Mouse (Mus musculus) ES-CJ7 (cell line): ENCODE measurements around the gene Skil.
"Not testable (repeated sequence)": the region's sequence is repeated elsewhere in the genome, so short reads cannot be mapped to it uniquely, and the experiment has no call there.

ENCODE experiments used
- DNase-seq: peaks from one replicate; pipeline ENCODE4 v3.0.0; 2011; ENCODE audit warnings: low read depth, low spot score

The Skil gene

GRCm38 (mm10) chr3:31126848-31127247, 32.0 kb downstream of the Skil start:
- DNase-seq = no peak

GRCm38 (mm10) chr3:31129766-31130165, 34.9 kb downstream of the Skil start:
- no peak for DNase-seq

GRCm38 (mm10) chr3:31133664-31134063, 38.8 kb downstream of the Skil start:
- no peak for DNase-seq

DNA sequence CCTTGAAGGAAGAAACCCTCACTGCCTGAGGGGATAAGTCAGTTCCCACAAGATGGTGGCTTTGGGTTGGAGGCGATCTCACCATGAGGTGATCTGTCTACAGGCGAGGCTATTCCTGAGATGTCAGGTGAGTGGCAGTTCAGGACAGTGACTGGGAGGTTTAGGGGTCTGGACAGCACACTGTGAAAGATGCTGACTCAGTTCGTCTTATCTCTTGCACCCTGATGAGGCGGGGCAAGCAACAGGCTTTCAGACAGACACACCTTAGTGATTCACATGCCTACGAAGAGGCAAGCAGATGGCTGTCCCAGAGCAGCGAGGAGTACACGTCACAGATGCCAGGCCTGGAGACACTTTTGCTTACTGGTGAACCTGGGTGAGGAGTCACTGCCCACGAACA, 39.4 kb downstream of the Skil start:
- DNase-seq = peak; percentile 28

DNA sequence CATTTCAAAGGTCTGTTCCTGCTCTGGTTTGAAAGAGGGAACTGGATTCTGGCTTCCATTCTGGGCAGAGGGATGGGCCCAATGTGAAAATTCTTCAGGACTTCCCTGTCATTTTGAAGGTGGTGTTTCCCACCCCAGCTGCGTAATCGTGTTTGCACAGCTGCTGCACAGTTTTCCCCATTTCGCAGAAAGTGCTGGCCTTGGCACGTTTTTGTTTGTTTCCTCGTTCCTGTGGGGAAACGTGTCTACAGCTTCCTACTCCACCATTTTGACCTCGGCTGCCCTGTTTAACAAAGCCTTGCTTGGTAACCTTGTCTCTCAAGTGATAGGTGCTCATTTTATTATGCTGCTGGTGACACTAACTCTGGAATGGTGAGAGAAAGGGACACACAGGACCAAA, 39.8 kb downstream of the Skil start:
- DNase-seq = no peak

- DNase-seq = not testable (repeated sequence)
Measured at GRCm38 (mm10) chr3:31136591-31136990, 41.7 kb downstream of the Skil start.

DNA sequence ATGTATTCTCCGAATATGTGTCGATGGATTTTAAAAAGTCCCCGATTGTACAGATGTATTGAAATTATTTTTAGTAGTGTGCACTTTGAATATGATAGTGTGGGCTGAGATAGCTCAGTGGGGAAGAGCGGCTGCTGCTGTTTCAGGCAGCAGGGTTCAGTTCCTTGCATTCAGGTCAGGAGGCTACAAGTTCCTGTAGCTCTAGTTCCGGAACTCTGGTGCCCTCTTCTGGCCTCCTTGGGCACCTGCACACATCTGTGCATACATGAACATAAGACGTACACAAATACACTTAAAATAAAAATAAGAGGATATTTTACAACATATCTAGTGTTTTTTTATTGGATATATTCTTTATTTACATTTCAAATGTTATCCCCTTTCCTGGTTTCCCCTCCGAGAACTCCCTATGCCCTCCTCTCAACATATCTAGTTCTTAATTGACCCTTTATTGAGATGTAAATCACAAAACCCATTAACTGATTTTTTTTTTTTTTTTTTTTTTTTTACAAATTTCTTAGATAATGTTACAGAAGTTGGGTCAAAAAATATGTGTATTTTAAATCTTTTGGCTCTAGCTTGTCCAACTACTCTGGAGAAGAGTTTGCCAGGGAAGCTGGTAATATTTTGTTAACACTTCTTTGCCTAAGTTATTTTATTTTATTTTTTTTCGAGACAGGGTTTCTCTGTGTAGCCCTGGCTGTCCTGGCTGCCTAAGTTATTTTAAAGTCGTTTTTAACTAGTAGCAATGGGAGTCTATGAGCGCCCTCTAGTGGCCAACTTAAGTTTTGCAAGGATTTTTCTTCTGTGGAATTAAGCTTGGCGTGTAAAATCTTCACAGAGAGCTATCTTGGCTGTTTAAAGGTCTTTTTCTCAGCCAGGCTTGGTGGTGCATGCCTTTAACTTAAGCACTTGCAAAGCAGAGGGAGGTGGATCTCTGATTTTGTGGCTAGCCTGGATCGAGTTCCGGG, 43.9 kb downstream of the Skil start:
- DNase-seq = peak; percentile 86

GRCm38 (mm10) chr3:31141621-31142020, 46.8 kb downstream of the Skil start:
- DNase-seq = no peak

DNA sequence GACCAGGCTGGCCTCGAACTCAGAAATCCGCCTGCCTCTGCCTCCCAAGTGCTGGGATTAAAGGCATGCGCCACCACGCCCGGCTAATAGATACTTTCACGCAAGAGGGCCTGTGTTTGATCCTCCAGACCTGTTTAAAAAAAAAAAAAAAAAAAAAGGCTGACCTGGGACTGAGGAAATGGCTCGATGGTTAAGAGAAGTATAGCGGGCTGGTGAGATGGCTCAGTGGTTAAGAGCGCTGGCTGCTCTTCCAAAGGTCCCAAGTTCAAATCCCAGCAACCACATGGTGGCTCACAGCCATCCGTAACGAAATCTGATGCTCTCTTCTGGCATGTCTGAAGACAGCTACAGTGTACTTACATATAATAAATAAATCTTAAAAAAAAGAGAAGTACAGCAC, 50.4 kb downstream of the Skil start:
- DNase-seq = not testable (repeated sequence)

DNA sequence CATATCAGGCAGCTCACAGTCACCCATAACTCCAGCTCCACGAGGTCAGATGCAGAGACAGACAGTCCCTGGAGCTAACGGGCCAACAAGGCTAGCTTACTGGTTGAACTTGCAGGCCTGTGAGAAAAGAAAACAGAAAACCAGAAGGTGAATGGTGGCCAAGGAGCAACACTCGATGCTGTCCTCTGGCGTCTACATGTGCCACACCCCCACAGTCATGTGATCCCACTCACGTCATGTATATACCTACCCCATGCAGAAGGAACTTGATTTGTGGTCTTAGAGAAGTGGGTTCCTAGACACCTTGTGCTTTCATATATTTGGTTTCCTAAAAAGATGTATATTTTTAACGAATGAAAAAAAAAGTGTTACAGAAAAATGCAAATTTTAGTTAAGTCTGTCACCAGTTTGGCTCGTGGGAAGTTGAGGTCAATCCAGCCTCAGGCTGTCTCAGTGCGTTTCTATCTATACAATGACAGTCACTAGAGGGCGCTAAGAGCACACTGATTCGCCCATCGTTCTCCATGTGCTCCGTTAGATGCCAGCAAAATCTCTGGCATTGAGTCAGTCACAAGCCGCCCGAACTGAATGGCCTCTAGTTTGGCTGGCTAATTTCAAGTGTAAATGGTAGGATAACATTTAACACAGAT, 50.9 kb downstream of the Skil start:
- DNase-seq = peak; percentile 90

DNA sequence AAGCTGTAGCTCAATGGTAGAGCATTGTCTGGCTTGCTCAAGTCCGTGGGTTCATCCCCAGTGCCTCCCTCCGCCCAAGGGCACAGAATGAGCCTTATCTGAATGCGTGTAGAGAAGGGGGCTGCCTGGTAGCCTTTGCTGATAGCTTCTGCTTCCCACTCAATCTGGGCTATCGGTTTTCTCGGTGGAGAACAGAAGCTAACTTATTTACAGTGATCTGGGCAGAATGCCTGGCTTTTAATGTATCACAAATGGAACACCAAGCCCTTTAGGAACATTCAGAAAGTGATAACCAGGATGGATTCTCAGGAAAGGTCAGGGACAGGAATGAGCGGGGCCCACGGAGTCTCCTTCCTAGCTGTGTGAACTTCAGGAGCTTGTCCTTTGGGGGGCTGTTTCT, 53.7 kb downstream of the Skil start:
- no peak for DNase-seq

DNA sequence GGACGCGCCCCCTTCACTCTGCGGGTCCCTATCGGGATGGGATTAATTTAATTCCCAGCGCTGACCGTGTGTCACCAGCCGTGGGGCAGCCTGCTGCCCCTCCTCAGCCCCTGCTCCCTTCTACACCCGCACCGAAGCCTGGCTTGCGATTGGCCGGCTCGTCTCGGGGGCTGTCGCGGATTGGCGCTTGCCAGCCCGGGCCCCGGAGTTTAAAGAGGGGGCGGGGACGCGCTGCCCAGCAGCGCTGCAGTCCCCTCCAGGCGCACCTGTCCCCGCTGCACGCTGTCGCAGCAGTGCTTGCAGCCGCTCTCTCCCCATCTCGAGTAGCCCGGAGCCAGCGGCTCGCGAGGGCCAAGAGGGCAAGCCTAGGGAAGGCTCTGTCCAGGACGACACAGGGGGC, 54.8 kb downstream of the Skil start, which contains the start of gene Cldn11:
TSS of gene Cldn11 (plus strand) at position 215 of the 400 bp plus-strand sequence.
- no peak for DNase-seq

- DNase-seq = no peak
Measured at GRCm38 (mm10) chr3:31152108-31152507, 57.2 kb downstream of the Skil start.

DNA sequence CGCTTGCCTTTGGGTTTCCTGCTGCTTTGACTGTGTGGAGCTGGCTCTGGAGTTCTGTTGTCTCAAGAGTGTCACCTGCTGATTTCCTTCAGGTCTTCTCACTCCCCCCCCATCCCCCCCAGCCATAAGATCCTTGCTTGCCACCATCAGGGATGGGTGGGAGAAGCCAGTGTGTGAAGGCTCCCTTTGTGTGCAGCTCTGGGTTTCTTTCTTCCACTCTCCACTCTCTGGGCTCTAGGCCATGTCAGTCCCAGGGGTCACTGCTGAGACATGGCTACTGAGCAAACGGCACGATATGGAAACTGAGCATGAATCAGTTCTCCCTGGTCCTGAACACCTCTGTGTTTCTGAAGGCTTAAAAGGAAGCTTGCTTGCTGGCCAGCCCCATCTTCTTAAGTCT, 61.3 kb downstream of the Skil start:
- DNase-seq = no peak

- DNase-seq = no peak
Measured at GRCm38 (mm10) chr3:31157776-31158175, 62.9 kb downstream of the Skil start.

GRCm38 (mm10) chr3:31160046-31160445, 65.2 kb downstream of the Skil start:
- no peak for DNase-seq

GRCm38 (mm10) chr3:31161336-31161735, 66.5 kb downstream of the Skil start:
- DNase-seq = no peak

DNA sequence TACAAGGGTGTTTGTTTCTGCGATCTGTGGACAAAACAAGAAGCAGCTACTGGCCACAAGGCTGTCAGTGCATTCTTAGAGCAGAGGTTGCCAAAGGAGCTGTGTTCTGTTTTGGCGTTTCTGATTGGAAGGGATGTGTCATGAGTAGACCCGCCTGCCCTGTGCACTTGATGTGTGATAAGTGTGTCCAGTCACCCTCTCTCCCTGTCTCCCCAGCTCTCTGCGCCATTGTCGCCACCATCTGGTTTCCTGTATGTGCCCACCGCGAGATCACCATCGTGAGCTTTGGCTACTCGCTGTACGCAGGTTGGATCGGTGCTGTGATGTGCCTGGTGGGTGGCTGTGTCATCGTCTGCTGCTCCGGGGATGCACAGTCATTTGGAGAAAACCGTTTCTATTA, 68.0 kb downstream of the Skil start:
- no peak for DNase-seq

DNA sequence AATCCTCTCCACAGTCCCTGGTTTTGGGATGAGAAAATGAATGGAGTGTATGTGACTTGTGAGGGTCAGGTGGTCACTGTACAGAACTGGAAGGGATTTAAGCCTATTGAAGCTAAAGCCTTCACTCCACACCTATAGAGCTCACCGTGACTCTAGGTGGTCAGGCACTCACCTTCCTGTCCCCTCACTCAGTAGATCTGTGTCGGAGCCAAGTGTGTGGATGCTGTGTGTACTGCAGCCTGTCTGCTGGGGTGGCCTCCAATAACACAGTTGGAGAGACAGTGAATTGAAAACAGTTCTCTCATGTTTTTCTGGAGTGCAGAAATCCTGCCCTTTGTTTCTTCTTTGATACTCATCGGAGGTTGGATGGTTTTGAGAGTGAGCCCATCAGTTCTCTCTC, 70.9 kb downstream of the Skil start:
- DNase-seq = no peak

- DNase-seq = no peak
Measured at GRCm38 (mm10) chr3:31166365-31166871, 71.6 kb downstream of the Skil start.
